Mouse (Mus musculus) erythroid progenitor cell, adult 5-6 weeks (primary cell): Measurements from ENCODE around the gene Cdon. TPM values are rescaled to one million over a fixed set of nuclear protein-coding genes. Genes with fewer than 3 reads are reported as not detected.
A peak's percentile ranks its signal among the peaks of the same experiment; 100 is the strongest.
"Not testable (repeated sequence)": the region's sequence is repeated elsewhere in the genome, so short reads cannot be mapped to it uniquely, and the experiment has no call there.

Experiments used
- ATAC-seq: replicated peaks from 2 replicates; pipeline ENCODE4 v1.8.0; 2016; ENCODE audit warnings: moderate number of reproducible peaks, mild to moderate bottlenecking, moderate TSS enrichment, inconsistent platforms; ENCODE audit not compliant: poor library complexity, low FRiP score, severe bottlenecking
- total RNA-seq, 2 experiments: library from RNA; stranded (forward) in 1 of 2; stranded (reverse) in 1 of 2; fragments of 150-400 nt in 1 of 2; fragments of 186-747, 209-891 nt in 1 of 2; gene quantifications; 2 replicates each; pipeline versions ENCODE4 v1.2.3 to v1.2.4; 2015 to 2017; ENCODE audit warnings: low replicate concordance in 2 of 2

The Cdon gene
- not detected in 2 replicates for total RNA-seq (2015; ENCODE audit: low replicate concordance)
- total RNA-seq (2017; ENCODE audit: low replicate concordance) = 1.1 TPM in 1 of 2 replicates, not detected in the other

DNA sequence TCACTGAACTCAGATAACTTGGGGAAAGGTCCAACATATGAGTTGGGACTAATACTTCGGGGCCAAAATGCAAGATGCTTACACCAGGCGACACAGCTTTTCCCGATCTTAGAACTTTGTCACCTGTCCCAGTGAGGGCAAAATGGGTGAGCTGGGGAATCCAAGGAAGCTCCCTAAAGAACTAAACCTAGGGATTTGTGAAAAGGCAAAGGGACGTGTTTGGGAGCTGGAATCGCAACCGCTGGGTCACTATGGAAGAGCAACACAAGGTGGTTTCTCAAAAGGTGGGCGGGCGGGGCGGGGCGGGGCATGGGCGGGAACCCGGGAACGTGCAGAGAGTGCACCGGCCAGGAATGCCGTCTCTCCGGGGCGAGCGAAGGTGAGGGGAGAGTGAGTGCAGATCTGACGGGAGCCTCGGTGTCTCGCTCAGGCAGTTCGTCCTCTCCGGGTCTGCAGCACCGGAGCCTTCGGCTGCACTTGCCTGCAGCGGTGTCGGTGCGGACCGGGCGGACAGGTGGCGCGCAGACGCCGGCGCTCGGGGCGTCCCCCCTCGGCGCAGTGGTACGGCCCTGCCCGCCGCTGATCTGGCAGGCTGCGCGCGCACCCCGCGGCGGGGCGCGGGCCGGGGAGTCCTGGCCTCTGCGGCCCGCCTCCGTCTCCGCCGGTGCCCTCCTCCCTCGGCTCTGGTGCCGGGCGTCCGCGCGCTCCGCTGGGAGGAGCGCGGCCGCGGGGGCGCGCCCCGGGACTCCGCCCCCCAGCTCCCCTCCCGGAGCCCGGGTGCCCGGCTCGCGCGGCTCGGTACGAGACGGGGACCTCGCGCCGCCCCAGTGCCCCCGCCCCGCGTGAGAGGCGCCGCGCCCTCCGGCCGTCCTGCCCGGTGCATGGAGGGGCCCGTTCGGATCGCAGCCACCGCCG, at the start of gene Cdon:
Cdon (plus strand) TSS at position 324 of the 915 bp plus-strand sequence.
- peak; percentile 70 for ATAC-seq

DNA sequence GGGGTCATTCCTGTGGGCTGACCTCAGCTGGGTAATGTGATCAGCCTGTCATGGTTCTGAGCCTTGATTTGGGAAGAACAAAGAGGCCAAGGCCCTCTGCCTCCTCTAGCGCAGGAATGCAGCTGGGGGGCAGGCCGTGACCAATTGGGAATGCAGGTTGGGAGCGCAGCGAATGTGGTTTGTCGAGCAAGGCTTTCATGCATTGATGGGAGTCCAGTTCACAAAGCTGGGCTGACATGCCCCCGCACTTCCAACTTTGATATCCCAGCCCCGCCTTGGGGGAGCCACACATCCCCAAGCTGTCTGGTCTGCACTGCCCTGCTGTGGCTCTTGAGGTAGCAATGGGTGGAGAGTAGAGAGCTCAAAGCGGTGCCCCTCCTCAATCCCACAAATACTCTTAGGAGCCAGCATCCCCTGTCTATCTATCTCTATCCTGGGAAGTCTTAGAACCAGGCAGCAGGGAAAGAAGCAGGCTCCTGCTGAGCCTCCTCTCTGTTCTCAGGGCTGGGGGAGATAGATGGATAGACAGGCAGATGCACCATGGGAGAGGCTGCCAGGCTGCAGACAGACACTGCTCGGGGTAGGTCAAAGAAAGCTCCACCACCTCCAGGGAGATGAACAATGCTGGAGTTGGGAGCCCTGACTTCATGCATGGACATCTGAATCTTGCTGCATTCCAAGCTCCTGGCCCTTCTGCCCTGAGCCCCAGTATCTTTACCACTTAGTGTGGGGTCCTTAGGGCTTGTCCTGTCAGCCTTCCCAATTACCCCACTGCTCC, 48.4 kb upstream of the Cdon start:
- no peak for ATAC-seq

DNA sequence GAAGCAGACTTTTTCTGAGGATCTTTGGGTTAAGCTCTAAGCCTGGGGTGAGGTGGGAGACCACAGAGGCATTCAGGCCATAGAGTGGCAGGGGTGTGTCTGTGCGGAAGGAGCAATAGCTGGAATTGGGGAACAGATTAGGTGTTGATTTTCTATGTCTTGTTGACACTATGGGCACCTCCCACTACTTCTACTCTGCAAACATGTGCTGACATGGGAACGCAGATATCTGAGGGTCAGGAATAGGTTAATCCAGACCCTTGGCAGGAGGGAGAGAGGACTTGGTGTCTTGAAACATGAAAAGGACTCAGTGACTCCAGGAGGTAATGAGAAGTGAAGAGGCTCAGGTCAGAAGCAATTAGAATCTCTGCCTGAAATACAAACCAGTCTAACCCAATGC, 43.0 kb upstream of the Cdon start:
- no peak for ATAC-seq

DNA sequence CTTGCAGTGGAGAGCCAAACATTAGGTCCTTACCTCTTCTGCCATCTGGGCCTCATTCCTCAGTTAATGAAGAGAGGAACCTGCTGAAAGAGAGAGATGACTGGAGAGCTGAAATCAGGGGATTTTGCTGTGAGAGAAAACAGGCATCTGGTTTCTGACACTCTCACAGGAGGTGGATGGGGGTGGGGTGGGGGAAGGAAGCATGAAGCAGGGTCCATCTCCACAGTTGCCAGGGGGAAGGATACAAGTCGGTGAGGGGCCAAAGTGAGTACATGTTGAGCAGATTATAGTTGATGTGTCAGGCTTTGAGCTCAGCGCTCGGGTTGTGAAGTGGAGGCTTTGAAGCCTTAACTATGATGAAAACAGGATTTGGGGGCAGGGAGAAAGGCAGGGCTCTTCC, 41.9 kb upstream of the Cdon start:
- no peak for ATAC-seq

DNA sequence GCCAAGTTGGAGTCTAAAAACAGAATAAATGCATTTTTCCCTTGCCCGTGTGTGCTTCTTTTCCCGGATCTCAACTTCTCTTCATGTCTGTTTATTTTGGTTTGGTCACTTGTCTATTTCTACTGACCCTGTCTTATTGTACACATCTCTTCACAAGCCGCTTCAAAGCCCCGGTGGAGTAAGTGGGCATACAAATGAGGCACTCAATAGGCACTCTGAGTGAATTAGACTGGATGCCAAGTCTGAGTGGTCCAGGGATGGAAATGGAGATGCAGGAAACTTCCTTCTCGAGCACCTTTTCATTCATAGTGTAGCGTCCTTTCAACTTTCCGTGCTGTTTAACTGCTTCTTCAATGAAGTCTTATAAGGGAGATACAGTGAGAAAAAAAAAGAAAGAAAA, 21.0 kb upstream of the Cdon start:
- ATAC-seq = no peak

DNA sequence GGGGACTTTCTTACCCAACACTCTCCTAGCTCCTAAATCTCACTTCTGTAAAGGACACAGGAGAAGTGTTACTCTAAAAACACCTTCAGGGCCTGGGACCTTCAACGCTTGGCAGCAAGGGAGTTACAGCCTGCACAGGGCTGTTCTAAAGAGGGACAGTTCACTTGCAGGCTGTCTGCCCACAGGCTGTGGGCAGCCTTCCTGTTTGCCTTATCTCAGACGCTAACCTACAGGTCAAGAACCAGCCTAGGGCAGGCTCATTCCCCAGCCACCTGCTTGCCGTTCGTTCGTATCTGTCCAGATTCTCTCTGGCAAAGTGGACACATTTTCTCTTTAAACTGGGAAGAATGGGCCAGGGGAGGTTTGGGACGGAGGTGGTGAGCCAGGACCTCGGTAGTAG, 20.5 kb upstream of the Cdon start:
- no peak for ATAC-seq

DNA sequence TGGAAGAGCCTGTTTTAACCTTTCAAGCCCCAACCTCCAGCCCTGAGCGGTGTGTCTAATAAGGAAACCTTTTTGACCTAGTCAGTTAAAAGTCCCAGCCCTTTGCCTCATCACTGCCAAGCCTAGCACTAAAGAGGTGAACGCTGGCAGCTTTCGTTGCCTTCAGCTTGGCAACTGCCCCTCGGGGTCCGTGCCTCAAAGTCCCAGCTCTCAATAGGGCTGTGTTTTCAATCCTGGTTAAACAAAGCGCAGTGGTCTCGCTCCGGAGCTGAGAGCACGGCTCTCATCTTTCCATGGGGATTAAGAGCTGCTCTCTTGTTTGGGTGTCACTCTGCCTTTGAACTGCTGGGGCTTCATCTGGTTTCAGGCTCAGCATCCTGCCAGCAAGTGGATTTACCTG, 20.1 kb upstream of the Cdon start:
- no peak for ATAC-seq

DNA sequence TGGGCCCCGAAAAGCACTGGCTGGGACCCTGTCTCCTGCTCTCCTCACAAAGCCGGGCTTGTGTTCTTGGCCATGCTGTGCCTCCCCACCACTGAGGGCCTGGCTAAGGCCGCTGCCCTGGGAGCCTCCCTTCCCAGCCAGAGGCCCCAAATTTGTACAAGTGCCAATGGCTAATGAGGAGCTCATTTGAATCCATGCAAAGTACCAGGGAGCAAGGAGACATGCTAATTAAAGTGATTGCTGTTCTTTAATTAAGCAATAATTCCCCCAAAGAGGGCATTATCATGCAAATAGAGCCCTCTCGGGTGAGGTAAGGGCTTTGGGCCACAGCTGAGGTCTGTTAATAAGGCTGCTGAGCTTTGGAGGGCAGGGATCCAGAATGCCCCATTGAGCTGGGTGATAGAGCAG, 18.3 kb upstream of the Cdon start:
- no peak for ATAC-seq

DNA sequence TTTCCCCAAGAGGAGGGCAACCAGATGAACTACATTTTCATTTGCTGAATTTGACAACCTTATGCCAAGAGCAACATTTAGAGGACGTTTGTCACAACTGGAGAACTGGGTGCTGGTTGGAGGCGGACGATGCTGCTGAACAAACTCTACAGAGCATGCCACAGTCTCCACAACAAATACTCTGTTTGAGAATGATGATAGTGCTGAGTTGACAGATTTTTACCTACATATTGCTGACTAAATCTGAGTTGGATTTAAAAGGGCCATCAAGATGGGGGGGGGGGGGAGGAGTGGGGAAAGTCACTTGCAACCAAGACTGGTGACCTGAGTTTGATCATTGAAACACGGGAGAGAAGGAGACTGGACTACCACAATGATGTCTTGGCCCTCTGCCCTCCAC, 17.4 kb upstream of the Cdon start:
- ATAC-seq = no peak

DNA sequence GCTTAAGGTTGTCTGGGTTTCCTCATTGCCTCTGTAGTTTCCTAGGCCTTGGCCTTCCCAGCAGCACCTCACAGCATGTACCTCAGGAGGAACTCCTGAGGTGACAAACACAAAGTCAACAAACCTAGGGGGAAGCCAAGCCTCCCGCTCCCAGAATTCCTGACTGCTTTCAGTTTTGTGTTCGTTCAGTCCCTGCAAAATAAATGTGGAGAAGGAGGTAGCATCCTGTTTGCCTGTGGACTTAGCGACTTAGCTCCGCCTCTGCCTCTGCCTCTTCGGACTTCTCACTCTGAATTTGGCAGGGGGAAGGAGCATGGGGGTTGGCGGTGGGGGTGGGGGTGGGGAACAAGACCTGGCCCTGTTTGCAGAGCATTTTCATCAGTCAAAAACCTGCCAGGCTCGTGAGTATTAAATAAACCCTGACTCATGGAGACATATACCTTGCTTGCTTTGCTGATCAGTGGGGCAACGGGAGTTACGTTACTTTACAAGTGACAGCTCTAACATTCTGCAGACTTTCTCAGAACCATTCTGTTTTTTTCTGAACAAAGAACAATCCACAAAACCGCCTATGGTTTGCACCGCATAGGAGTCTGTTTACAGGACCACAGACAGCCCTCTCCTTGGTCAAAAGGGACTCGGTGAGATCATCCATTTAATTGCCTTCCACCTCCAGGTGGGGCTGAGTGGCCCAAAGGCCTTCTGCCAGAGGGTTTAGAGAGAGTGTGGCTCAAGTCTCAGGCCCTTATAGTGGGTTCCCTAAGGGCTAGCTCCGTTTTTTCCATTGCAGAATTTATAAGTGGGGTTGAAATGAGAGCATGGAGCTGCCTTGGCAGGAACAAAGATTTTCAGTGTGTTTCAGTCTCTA, 15.7 kb upstream of the Cdon start:
- ATAC-seq = no peak

DNA sequence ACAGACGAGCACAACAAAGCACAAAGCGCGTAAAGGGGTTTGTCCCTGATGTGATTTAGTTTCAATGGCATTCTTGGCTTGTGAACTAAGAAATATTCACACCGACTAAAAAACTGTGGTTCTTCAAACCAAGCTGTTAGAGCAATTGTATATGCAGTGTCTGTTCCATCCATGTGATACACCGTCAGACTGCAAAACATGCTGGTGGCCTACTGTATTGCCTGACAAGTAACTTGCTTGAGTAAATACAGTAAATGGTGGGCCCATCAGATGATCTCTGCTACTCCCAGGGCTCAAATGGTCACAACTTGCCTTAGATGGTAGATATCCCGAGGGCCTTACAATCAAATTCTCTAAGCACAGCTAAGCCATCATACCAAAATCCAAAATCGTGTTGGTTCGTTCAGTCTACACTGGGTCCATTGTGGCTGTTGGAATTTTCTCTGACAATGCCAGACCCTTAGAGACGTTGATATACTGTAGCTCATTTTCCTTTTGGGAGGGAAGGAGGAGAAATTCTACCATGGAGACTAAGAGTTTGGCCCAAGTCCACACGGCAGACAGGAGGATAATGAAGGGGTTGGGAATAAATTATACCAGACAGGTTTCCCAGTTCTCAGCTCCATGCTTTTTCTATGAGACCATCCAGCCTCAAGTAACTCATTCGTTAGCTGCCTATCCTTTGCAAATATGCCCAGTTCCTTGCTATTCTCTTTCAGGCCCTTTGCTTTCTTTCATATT, 9.5 kb upstream of the Cdon start:
- ATAC-seq = no peak

DNA sequence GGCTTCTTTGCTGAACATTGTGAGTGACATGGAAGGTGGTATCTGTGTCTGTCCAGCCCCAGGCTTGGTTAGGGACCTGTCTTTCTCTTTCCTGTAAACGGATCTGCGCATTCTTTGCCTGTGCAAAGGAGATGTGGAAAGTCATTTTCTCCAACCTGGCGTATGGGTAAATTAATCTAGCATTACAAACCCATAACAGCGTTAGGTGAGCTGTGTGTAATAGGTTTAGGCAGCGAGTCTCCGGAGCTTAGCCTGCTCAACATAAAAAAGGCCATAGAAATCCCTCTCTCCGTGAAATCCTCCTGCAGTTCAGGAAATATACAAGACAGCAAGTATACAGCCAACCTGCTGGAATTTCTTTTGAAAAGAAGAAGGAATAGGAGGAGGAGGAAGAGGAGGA, 9.0 kb upstream of the Cdon start:
- ATAC-seq = no peak

DNA sequence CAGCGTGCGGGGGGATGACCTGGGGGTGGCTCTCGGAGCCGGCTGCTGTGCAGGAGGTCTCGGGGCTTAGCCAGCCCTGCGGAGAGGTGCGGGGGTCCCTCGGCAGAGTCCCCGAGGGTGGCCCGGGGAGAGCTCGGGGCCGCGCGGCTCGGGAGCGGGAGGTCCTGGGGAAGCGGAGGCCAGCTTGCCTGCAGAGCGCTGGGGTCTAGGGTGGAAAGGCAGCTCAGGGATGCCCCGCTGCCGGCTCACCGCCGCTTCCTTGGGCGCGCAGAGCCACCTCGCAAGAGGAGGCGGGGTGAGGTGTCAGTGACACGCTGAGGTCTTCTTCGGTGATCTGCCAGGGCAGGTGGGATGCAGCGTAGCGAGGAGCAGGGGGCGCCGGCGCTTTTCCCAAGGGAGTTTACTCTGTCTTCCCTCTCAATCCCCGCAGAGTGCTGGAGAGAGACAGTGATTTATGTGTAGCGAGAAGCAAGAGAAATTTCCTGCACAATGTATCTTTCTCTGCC, 855 bp downstream of the Cdon start:
- ATAC-seq = no peak

DNA sequence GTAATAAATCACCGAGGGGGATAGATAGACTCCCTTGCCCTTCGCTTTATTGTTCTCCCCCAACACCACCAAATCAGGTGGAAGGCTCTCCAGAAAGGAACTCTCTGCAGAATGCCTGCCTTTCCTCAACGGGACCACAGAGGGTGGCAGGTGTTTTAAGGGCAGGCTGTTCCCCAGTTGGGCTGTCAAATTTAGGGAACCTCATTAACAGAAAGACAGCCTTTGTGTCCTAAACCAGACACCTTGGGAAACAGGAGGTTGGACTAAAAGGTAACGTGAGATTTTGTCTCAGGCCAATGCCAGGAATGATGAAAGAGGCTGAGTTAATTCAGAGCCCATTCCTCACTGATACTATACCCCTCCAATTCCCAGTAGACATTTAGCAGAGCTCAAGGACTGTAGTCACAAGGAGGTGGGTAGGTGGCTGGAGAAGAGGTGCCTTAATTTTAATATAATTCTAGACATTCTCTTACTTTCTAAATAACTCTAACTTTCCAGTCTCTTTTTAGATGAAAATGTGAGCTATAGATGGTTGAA, 1.5 kb downstream of the Cdon start:
- ATAC-seq = no peak

DNA sequence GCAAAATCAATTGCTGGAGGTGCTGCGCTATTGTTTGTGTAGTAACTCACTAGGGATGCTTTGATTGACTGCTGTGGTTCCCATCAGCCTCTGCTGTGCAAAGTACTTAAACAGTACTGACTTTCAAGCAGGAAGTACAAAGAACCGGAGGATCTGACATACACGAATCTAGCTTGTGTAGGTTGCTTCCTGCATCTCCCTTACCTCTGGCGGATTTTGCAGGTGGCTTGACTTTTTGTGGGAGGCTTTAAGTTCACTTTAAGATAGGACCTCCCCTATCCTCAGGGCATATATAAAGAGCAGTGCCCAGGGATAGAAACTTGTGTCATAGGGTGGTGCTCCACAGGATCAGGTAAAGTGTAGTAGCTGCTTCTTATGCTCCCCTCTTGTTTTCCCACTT, 2.3 kb downstream of the Cdon start:
- no peak for ATAC-seq

DNA sequence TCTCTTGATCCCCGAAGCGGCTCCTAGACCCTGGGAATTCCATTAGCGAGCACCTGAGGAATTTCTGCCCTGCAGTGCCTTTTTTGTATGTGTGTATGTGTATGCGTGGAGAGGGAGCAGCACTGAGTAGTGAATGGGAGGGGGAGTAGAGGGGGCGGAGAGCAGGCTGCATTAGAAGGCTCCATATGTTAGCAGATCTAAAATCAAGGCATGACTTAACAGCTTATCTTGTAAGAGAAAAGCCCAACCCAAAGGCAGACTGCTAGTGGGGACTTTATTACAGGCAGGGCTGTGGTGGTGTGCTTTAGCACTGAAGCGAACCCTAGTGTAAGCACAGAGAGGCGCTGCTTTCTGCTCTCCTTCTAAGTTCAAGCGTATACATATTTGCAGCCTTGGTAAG, 3.7 kb downstream of the Cdon start:
- no peak for ATAC-seq

DNA sequence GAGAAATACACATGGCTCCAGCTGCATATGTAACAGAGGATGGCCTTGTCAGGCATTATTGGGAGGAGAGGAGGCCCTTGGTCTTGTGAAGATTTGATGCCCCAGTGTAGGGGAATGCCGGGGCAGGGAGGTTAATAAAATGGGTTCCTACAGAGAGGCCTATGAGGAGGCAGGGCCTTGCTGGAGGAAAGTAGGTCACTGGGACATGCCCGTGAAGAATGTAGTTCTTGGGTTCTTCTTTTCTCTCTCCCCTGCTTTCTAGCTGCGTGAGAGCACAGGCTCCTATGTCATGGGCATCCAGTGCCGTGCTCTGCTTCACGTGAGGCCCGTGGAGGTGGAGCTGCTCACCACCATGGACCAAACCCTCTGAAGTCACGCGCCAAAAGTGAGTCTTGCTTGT, 9.5 kb downstream of the Cdon start:
- ATAC-seq = no peak

DNA sequence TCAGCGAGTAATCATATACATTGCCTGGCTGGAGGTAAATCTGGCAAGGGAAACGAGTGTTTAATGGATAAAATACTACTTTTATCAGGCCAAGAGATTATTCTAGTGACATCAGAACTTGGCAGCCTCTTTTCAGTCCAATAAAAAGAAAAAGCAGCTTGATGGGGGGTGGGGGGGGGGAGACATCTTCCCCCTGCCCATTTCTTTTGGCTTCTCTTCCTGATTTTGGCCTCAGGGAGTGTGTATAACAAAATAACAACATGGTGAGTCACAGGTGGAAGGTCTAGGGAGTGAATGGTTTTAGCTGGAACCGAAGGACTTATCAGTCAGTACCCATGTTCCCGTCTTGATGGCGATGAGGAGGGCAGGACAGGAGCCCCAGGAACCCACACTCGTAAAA, 10.5 kb downstream of the Cdon start:
- no peak for ATAC-seq

DNA sequence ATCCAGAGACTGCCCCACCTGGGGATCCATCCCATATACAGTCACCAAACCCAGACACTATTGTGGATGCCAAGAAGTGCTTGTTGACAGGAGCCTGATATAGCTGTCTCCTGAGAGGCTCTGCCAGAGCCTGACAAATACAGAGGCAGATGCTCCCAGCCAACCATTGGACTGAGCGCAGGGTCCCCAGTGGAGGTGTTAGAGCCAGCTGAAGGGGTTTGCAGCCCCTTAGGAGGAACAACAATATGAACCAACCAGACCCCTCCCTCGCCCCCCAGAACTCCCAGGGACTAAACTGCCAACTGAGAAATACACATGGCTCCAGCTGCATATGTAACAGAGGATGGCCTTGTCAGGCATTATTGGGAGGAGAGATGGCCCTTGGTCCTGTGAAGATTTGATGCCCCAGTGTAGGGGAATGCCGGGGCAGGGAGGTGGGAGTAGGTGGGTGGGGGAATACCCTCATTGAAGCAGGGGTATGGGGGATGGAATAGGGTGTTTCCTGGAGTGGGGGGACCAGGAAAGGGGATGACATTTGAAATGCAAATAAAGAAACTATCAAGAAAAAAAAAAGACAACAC, 11.9 kb downstream of the Cdon start:
- not testable (repeated sequence) for ATAC-seq
